31 mouse cellular contexts compared by ENCODE assay signal in the genomic region with DNA sequence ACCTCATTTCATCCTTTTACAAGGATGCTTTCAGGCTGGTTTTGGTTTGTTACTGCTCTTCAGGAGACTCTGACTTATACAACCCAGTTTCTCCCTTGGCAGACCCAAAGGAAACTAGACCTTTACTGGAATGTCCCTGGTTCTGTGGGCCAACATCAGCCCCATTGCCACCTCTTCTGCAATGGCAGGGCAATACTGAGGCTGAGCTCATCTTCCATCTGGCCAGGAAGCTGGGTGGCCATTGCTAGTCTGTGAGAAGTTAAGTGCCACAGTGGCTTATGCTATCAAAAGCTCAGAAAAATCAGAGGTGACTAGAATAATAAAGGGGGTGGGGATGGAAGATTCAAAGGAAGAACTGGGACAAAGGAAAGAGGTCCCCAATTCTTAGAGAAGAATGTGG.
"Had no signal": no experiment of that assay in that cellular context is flagged by ENCODE, and none has a peak within 500 bp of the region (broad histone marks: within the 10 kb centered on the region; RNA-seq: fewer than 3 reads in every experiment).

No protein-coding gene starts in this region.

- DNase-seq: heart, postnatal 10 days; heart, postnatal 14 days; heart, postnatal 36 days; heart, postnatal 4 days; kidney, adult 11 months; kidney, adult 18-20 months; kidney, adult 2 months; kidney, adult 8-10 months; kidney, adult 9 months; kidney, postnatal 10 days; kidney, postnatal 14 days; kidney, postnatal 25 days; kidney, postnatal 36 days; kidney, postnatal 4 days; layer of hippocampus, adult 9-11 months; layer of hippocampus, postnatal 36 days had no signal

- H3K36me3 ChIP-seq: heart, embryonic 12.5 days; heart, embryonic 13.5 days; heart, embryonic 15.5 days; hindbrain, embryonic 10.5 days; hindbrain, embryonic 12.5 days; hindbrain, embryonic 13.5 days; hindbrain, embryonic 15.5 days; intestine, embryonic 15.5 days; kidney, embryonic 15.5 days had no signal

- H3K4me3 ChIP-seq: heart, embryonic 12.5 days; heart, embryonic 13.5 days; heart, embryonic 15.5 days; hindbrain, embryonic 10.5 days; hindbrain, embryonic 12.5 days; hindbrain, embryonic 13.5 days; hindbrain, embryonic 15.5 days; intestine, embryonic 15.5 days; kidney, embryonic 15.5 days; layer of hippocampus, adult 2 months; left cerebral cortex, adult 2 months had no signal

- H3K27ac ChIP-seq: heart, embryonic 13.5 days; heart, embryonic 15.5 days; hindbrain, embryonic 10.5 days; hindbrain, embryonic 12.5 days; hindbrain, embryonic 13.5 days; hindbrain, embryonic 14.5 days; hindbrain, embryonic 15.5 days; hindbrain, postnatal 0 days; intestine, embryonic 15.5 days; kidney, embryonic 15.5 days; kidney, postnatal 0 days; layer of hippocampus, adult 2 months; left cerebral cortex, adult 2 months had no signal

- H3K27me3 ChIP-seq: heart, embryonic 12.5 days; heart, embryonic 13.5 days; heart, embryonic 15.5 days; hindbrain, embryonic 12.5 days; hindbrain, embryonic 13.5 days; hindbrain, embryonic 15.5 days; intestine, embryonic 15.5 days; kidney, embryonic 15.5 days had no signal

- H3K4me1 ChIP-seq: hindbrain, embryonic 10.5 days; hindbrain, embryonic 12.5 days; hindbrain, embryonic 13.5 days; hindbrain, embryonic 15.5 days; intestine, embryonic 15.5 days had no signal

- H3K9me3 ChIP-seq: heart, embryonic 12.5 days; heart, embryonic 13.5 days; heart, embryonic 15.5 days; hindbrain, embryonic 10.5 days; hindbrain, embryonic 12.5 days; hindbrain, embryonic 13.5 days; hindbrain, embryonic 15.5 days; intestine, embryonic 15.5 days; kidney, embryonic 15.5 days had no signal

- H3K4me2 ChIP-seq: heart, embryonic 11.5 days; heart, embryonic 12.5 days; heart, embryonic 13.5 days; heart, embryonic 15.5 days; hindbrain, embryonic 12.5 days; hindbrain, embryonic 13.5 days; hindbrain, embryonic 14.5 days; hindbrain, embryonic 15.5 days; intestine, embryonic 15.5 days; kidney, embryonic 15.5 days had no signal
